Mouse (Mus musculus) MEL (cell line): ENCODE results near the gene Parpbp. TPM values are rescaled to one million over a fixed set of nuclear protein-coding genes. Genes with fewer than 3 reads are reported as not detected.

Source experiments
- DNase-seq: peaks from one replicate; pipeline ENCODE4 v3.0.0; 2011; ENCODE audit warnings: low read depth, low spot score
- H3K27ac ChIP-seq: 2 replicates; pipeline ENCODE4 v1.5.1; 2012; ENCODE audit warnings: low read depth, mild to moderate bottlenecking, control low read depth, low read length, moderate library complexity; ENCODE audit not compliant: control insufficient read depth
- H3K27me3 ChIP-seq, 2 experiments: fragments of 150-350 bp in 1 of 2; sonication (generic) in 1 of 2; 2 replicates each; pipeline ENCODE4 v1.6.1; 2012; ENCODE audit warnings: low read length in 2 of 2, mild to moderate bottlenecking in 2 of 2, improper control_type of control experiment in 1 of 2, moderate library complexity in 1 of 2; ENCODE audit not compliant: insufficient read depth in 2 of 2, control insufficient read depth in 1 of 2
- H3K36me3 ChIP-seq, 2 experiments: 2 replicates each; pipeline ENCODE4 v1.6.1; 2012 to 2014; ENCODE audit warnings: low read length in 2 of 2, improper control_type of control experiment in 1 of 2, inconsistent platforms in 1 of 2, mild to moderate bottlenecking in 1 of 2; ENCODE audit not compliant: insufficient read depth in 2 of 2, control insufficient read depth in 1 of 2
- H3K4me1 ChIP-seq, 2 experiments: fragments of 150-350 bp in 1 of 2; sonication (generic) in 1 of 2; 2 replicates each; pipeline ENCODE4 v1.6.1; 2012; ENCODE audit warnings: low read length in 2 of 2, improper control_type of control experiment in 1 of 2, mild to moderate bottlenecking in 1 of 2; ENCODE audit not compliant: insufficient read depth in 2 of 2, control insufficient read depth in 1 of 2
- H3K4me3 ChIP-seq, 2 experiments: fragments of 150-350 bp in 1 of 2; sonication (generic) in 1 of 2; 2 replicates each; pipeline ENCODE4 v1.5.1; 2012; ENCODE audit warnings: low read depth in 2 of 2, low read length in 2 of 2, mild to moderate bottlenecking in 2 of 2, moderate library complexity in 2 of 2, control low read depth in 1 of 2, improper control_type of control experiment in 1 of 2; ENCODE audit not compliant: control insufficient read depth in 1 of 2, insufficient read depth in 1 of 2
- H3K79me2 ChIP-seq: 2 replicates; pipeline ENCODE4 v1.6.1; 2012; ENCODE audit warnings: mild to moderate bottlenecking, low read length, moderate library complexity; ENCODE audit not compliant: control insufficient read depth, poor library complexity, insufficient read depth
- H3K9ac ChIP-seq: 2 replicates; pipeline ENCODE4 v1.6.1; 2012; ENCODE audit warnings: low read depth, mild to moderate bottlenecking, control low read depth, low read length, moderate library complexity; ENCODE audit not compliant: control insufficient read depth, poor library complexity, severe bottlenecking
- H3K9me3 ChIP-seq: fragments of 150-350 bp; sonication (generic); replicated peaks from 2 replicates; pipeline ENCODE4 v1.6.1; 2012; ENCODE audit warnings: mild to moderate bottlenecking, low read length, improper control_type of control experiment, moderate library complexity; ENCODE audit not compliant: insufficient read depth
- BHLHE40 ChIP-seq: IDR thresholded peaks from 2 replicates; pipeline ENCODE4 v1.6.1; 2012; ENCODE audit warnings: low read depth, mild to moderate bottlenecking, inconsistent platforms, low read length, improper control_type of control experiment, borderline replicate concordance
- CTCF ChIP-seq, 3 experiments: IDR thresholded peaks in 2 of 3; conservative IDR thresholded peaks in 1 of 3; 2 replicates each; pipeline ENCODE4 v1.5.1; 2011 to 2012; ENCODE audit warnings: low read length in 3 of 3, low read depth in 2 of 3, mild to moderate bottlenecking in 2 of 3, improper control_type of control experiment in 1 of 3, inconsistent platforms in 1 of 3, mixed read lengths in 1 of 3, moderate library complexity in 1 of 3; ENCODE audit not compliant: control insufficient read depth in 1 of 3, insufficient read depth in 1 of 3, poor library complexity in 1 of 3, severe bottlenecking in 1 of 3
- EP300 ChIP-seq, 2 experiments: IDR thresholded peaks; 2 replicates each; pipeline ENCODE4 v1.6.1; 2011; ENCODE audit warnings: improper control_type of control experiment in 2 of 2, low read length in 2 of 2, low read depth in 1 of 2, mild to moderate bottlenecking in 1 of 2
- GATA1 ChIP-seq: IDR thresholded peaks from 2 replicates; pipeline ENCODE4 v1.6.1; 2011; ENCODE audit warnings: low read depth, low read length, improper control_type of control experiment
- MAX ChIP-seq: IDR thresholded peaks from 2 replicates; pipeline ENCODE4 v1.6.1; 2011; ENCODE audit warnings: low read length, improper control_type of control experiment
- NELFE ChIP-seq: IDR thresholded peaks from 2 replicates; pipeline ENCODE4 v1.6.1; 2011; ENCODE audit warnings: low read depth, low read length, improper control_type of control experiment
- POLR2AphosphoS5 ChIP-seq: IDR thresholded peaks from 2 replicates; pipeline ENCODE4 v1.6.1; 2012; ENCODE audit warnings: low read depth, borderline replicate concordance, mild to moderate bottlenecking, inconsistent platforms, low read length, moderate library complexity, mixed read lengths
- RAD21 ChIP-seq: IDR thresholded peaks from 2 replicates; pipeline ENCODE4 v1.6.1; 2011; ENCODE audit warnings: mild to moderate bottlenecking, low read depth, low read length, improper control_type of control experiment
- RCOR1 ChIP-seq: IDR thresholded peaks from 2 replicates; pipeline ENCODE4 v1.6.1; 2012; ENCODE audit warnings: low read depth, mild to moderate bottlenecking, inconsistent platforms, low read length, improper control_type of control experiment
- SMC3 ChIP-seq: IDR thresholded peaks from 2 replicates; pipeline ENCODE4 v1.6.1; 2011; ENCODE audit warnings: low read depth, low read length, improper control_type of control experiment
- TAL1 ChIP-seq: IDR thresholded peaks from 2 replicates; pipeline ENCODE4 v1.6.1; 2012; ENCODE audit warnings: mild to moderate bottlenecking, inconsistent platforms, low read length, moderate library complexity, mixed read lengths
- UBTF ChIP-seq: IDR thresholded peaks from 2 replicates; pipeline ENCODE4 v1.6.1; 2012; ENCODE audit warnings: low read depth, mild to moderate bottlenecking, inconsistent platforms, low read length, improper control_type of control experiment, moderate library complexity, borderline replicate concordance; ENCODE audit not compliant: insufficient read depth
- USF1 ChIP-seq: IDR thresholded peaks from 2 replicates; pipeline ENCODE4 v1.6.1; 2014; ENCODE audit warnings: low read depth, mild to moderate bottlenecking, inconsistent platforms, low read length, improper control_type of control experiment, moderate library complexity
- USF2 ChIP-seq, 2 experiments: IDR thresholded peaks; 2 replicates each; pipeline ENCODE4 v1.6.1; 2011 to 2012; ENCODE audit warnings: improper control_type of control experiment in 2 of 2, low read length in 2 of 2, borderline replicate concordance in 1 of 2, inconsistent platforms in 1 of 2, low read depth in 1 of 2, mild to moderate bottlenecking in 1 of 2; ENCODE audit not compliant: insufficient read depth in 1 of 2
- ZMIZ1 ChIP-seq: IDR thresholded peaks from 2 replicates; pipeline ENCODE4 v1.6.1; 2012; ENCODE audit warnings: low read depth, mild to moderate bottlenecking, inconsistent platforms, low read length, improper control_type of control experiment, moderate library complexity
- polyA plus RNA-seq, 2 experiments: library from polyadenylated mRNA; stranded (reverse) in 1 of 2; unstranded in 1 of 2; fragments of >175 nt in 1 of 2; fragments of >200 nt in 1 of 2; gene quantifications; 2 replicates each; pipeline versions ENCODE4 v1.2.1 to v1.2.4; 2012; ENCODE audit warnings: low replicate concordance in 2 of 2, low read depth in 1 of 2; ENCODE audit not compliant: insufficient read length in 2 of 2, insufficient read depth in 1 of 2, missing spikeins in 1 of 2
- total RNA-seq: library from RNA; depleted of rRNA; stranded (reverse); fragments of 300-350 nt; gene quantifications from 2 replicates; pipeline ENCODE4 v1.2.3, GENCODE M21; 2012

The Parpbp gene
- total and polyA plus RNA-seq, 3 experiments = 14.6 to 17.6 TPM; not detected in 1

GRCm38 (mm10) chr10:88167438-88168077 lies 20.8 kb upstream of the Parpbp start:
- Histone ChIP-seq H3K9me3 (no peaks in the 10 kb centered on the region), H3K9ac (no peak overlapping the region), H3K4me1 (no peaks in the 10 kb centered on the region), H3K36me3 (peaks cover 0 to 23% of the 10 kb centered on the region in 2 experiments; a peak in 2 of 4 replicates), H3K27ac (no peak overlapping the region), H3K4me3 (no peak overlapping the region), H3K27me3 (no peaks in the 10 kb centered on the region), H3K79me2 (no peaks in the 10 kb centered on the region; the same call in 1 of the 2 replicates)
- TF ChIP-seq RCOR1 (no peak), POLR2AphosphoS5 (no peak), MAX (no peak)
- no peak for DNase-seq

DNA sequence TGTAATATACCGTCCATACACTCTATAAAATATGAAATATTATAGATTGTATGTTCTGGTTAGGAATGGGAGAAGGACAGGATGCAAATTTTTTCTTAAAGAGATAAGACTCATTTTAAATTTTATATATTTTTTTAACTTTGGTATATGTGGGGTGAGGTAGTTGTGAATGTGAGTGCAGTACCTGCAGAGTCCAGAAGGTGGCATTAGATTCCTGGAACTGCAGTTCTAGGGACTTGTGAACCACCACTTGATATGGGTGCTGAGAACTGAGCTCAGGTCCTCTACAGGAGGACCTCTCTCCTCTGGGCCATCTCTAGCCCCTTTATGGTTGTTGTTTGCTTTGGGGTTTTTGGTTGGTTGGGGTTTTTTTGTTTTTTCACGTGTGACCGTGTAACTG lies 19.4 kb upstream of the Parpbp start:
- Histone ChIP-seq H3K27ac (no peak overlapping the region), H3K27me3 (no peaks in the 10 kb centered on the region), H3K9me3 (no peaks in the 10 kb centered on the region), H3K4me3 (no peak overlapping the region), H3K4me1 (no peaks in the 10 kb centered on the region), H3K79me2 (no peaks in the 10 kb centered on the region; the same call in 1 of the 2 replicates), H3K36me3 (peaks cover 0 to 27% of the 10 kb centered on the region in 2 experiments; a peak in 2 of 4 replicates), H3K9ac (no peak overlapping the region)
- TF ChIP-seq NELFE = no peak
- no peak for TF ChIP-seq UBTF
- peak; percentile 24 to 43 (median 30); a peak in 5 of 6 replicates for TF ChIP-seq CTCF (IDR thresholded peaks at IDR 0.05 in 2 of 3, conservative IDR thresholded peaks at IDR 0.05 in 1 of 3; ENCODE audit: control insufficient read depth in 1 of 3, insufficient read depth in 1 of 3, low read depth in 2 of 3, low read length in 3 of 3, poor library complexity in 1 of 3, severe bottlenecking in 1 of 3)
- no peak for TF ChIP-seq GATA1
- no peak for TF ChIP-seq TAL1
- TF ChIP-seq USF2 (IDR thresholded peaks at IDR 0.05; ENCODE audit: borderline replicate concordance in 1 of 2, insufficient read depth in 1 of 2, low read depth in 1 of 2, low read length in 2 of 2) = no peak
- TF ChIP-seq POLR2AphosphoS5 = no peak
- TF ChIP-seq USF1 = no peak
- no peak for TF ChIP-seq EP300 (IDR thresholded peaks at IDR 0.05; ENCODE audit: low read depth in 1 of 2, low read length in 2 of 2)
- peak; percentile 32 for TF ChIP-seq SMC3
- no peak for TF ChIP-seq BHLHE40
- peak; percentile 15 for TF ChIP-seq RAD21
- TF ChIP-seq ZMIZ1 = no peak
- peak; percentile 65 for DNase-seq
